Mouse (Mus musculus) ES-E14 (cell line): ENCODE measurements around the gene Plpp2. TPM values are rescaled to one million over a fixed set of nuclear protein-coding genes. Genes with fewer than 3 reads are reported as not detected.

ENCODE experiments used
- DNase-seq: peaks from one replicate; pipeline ENCODE4 v3.0.0-alpha.2; 2013; ENCODE audit warnings: low read depth, low spot score
- H3K27ac ChIP-seq: 2 replicates; pipeline ENCODE4 v1.5.1; 2012; ENCODE audit warnings: low read depth, mild to moderate bottlenecking, low read length, moderate library complexity, mixed read lengths; ENCODE audit not compliant: poor library complexity, insufficient read depth, severe bottlenecking
- H3K36me3 ChIP-seq: 2 replicates; pipeline ENCODE4 v1.6.1; 2012; ENCODE audit warnings: mild to moderate bottlenecking, low read length, moderate library complexity, mixed read lengths; ENCODE audit not compliant: control insufficient read depth, poor library complexity, insufficient read depth, severe bottlenecking
- H3K4me1 ChIP-seq, 2 experiments: fragments of 150-350 bp in 1 of 2; sonication (generic) in 1 of 2; 2 replicates each; pipeline ENCODE4 v1.6.1; 2012; ENCODE audit warnings: low read length in 2 of 2, mild to moderate bottlenecking in 1 of 2, mixed read lengths in 1 of 2; ENCODE audit not compliant: control insufficient read depth in 2 of 2, insufficient read depth in 2 of 2, poor library complexity in 1 of 2
- H3K4me3 ChIP-seq, 2 experiments: fragments of 150-350 bp in 1 of 2; sonication (generic) in 1 of 2; 2 replicates each; pipeline ENCODE4 v1.5.1; 2012; ENCODE audit warnings: low read length in 2 of 2, low read depth in 1 of 2, mild to moderate bottlenecking in 1 of 2, mixed read lengths in 1 of 2; ENCODE audit not compliant: insufficient read depth in 1 of 2, poor library complexity in 1 of 2, severe bottlenecking in 1 of 2
- H3K9ac ChIP-seq: 2 replicates; pipeline ENCODE4 v1.6.1; 2012; ENCODE audit warnings: low read depth, mild to moderate bottlenecking, low read length, mixed read lengths; ENCODE audit not compliant: poor library complexity, insufficient read depth, severe bottlenecking
- H3K9me3 ChIP-seq: fragments of 150-350 bp; sonication (generic); 2 replicates; pipeline ENCODE4 v1.6.1; 2012; ENCODE audit warnings: low read depth, mild to moderate bottlenecking, low read length; ENCODE audit not compliant: control insufficient read depth, insufficient read depth
- CHD2 ChIP-seq: IDR thresholded peaks from 2 replicates; pipeline ENCODE4 v1.6.1; 2014; ENCODE audit warnings: mild to moderate bottlenecking, low read depth, low read length, inconsistent platforms
- HCFC1 ChIP-seq: IDR thresholded peaks from 2 replicates; pipeline ENCODE4 v1.6.1; 2012; ENCODE audit warnings: low read length, inconsistent platforms, borderline replicate concordance; ENCODE audit not compliant: insufficient read depth
- MAFK ChIP-seq: IDR thresholded peaks from 2 replicates; pipeline ENCODE4 v1.6.1; 2014; ENCODE audit warnings: mild to moderate bottlenecking, low read depth, low read length, inconsistent platforms; ENCODE audit not compliant: insufficient read depth
- ZC3H11A ChIP-seq: IDR thresholded peaks from 2 replicates; pipeline ENCODE4 v1.6.1; 2012; ENCODE audit warnings: low read depth, mild to moderate bottlenecking, inconsistent platforms, low read length, borderline replicate concordance
- ZNF384 ChIP-seq: IDR thresholded peaks from 2 replicates; pipeline ENCODE4 v1.6.1; 2012; ENCODE audit warnings: low read depth, low read length, inconsistent platforms
- in situ Hi-C, 2 experiments: fragments of 600-800 bp; cut with MboI; formaldehyde crosslinking; loops; one replicate each; pipeline ENCODE4 v1.15.1; 2025; ENCODE audit warnings: low sequenced_read_pairs in 2 of 2, inconsistent platforms in 1 of 2; ENCODE audit not compliant: unreplicated experiment in 2 of 2
- total RNA-seq: library from RNA; depleted of rRNA; stranded (reverse); fragments of 300-350 nt; gene quantifications from 2 replicates; pipeline ENCODE4 v1.2.3, GENCODE M21; 2012

Gene Plpp2
- total RNA-seq, 1 experiment, result 27.2 TPM

DNA sequence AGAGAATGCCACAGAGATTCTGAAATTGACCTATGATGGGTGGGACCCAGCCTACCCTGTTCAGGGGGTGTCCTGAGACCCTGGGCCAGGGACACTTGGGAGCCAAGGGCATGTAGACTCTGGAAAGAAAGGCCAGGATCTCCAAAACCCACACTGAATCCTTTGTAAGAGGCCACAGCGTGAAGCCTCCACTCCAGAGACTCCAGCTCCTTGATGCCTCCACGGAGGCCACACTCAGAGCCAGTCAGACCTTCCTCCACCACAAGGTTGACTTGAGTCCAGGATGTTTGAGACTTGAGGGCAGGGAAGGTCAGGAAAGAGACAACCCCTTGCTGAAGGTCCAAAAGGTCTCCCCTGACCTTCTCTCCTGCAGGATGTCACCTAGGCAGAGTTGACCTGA lies 830 bp upstream of the Plpp2 start:
- H3K9me3 ChIP-seq, result no peaks in the 10 kb centered on the region
- H3K4me3 ChIP-seq, result no peak overlapping the region
- peaks cover 0 to 10% of the 10 kb centered on the region in 2 experiments; a peak in 2 of 4 replicates for H3K4me1 ChIP-seq
- no peak for DNase-seq
- no peaks in the 10 kb centered on the region; the same call in 1 of the 2 replicates for H3K36me3 ChIP-seq
- H3K27ac ChIP-seq, result no peak overlapping the region
- H3K9ac ChIP-seq, result no peak overlapping the region
- TF ChIP-seq ZNF384 (no peak), MAFK (no peak), HCFC1 (no peak), CHD2 (no peak), ZC3H11A (no peak)
- in situ Hi-C loops, result no loop called here

- H3K27ac ChIP-seq, result no peak overlapping the region
- no peak for DNase-seq
- H3K4me3 ChIP-seq, result peak overlapping the region; percentile 81 to 83
- no peaks in the 10 kb centered on the region; the same call in 1 of the 2 replicates for H3K36me3 ChIP-seq
- H3K9me3 ChIP-seq, result no peaks in the 10 kb centered on the region
- in situ Hi-C loops, result no loop called here
- peaks cover 0 to 10% of the 10 kb centered on the region in 2 experiments; a peak in 2 of 4 replicates for H3K4me1 ChIP-seq
- TF ChIP-seq MAFK (no peak), CHD2 (no peak), ZNF384 (no peak), HCFC1 (no peak), ZC3H11A (no peak)
- H3K9ac ChIP-seq, result peak overlapping the region; percentile 48
These were observed 918 bp downstream of the Plpp2 start for GRCm38 (mm10) chr10:79532678-79533077.

DNA sequence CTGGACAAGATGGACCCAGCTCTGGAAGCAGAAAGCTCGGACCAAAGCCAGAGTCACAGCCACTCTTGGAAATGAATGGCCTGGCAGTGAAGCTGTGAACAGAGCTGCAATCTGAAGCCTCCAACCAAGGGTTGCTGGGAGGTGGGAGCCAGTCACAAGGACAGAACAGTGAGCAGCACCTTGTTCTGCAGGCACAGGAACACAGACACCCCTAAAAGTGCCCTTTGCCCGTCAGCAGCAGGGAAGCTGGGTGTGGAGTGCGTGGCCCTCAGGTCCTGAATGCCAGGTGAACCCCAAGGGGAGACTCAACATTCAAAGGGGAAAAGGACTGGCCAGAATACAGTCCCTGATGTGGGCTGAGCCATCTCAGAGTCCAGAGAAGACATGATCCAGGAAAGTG lies 2.0 kb downstream of the Plpp2 start:
- no peak for DNase-seq

GRCm38 (mm10) chr10:79530721-79531120 lies 2.9 kb downstream of the Plpp2 start:
- in situ Hi-C loops, result no loop called here
- H3K9me3 ChIP-seq, result no peaks in the 10 kb centered on the region
- TF ChIP-seq HCFC1 (no peak), ZC3H11A (no peak), CHD2 (no peak), MAFK (no peak), ZNF384 (no peak)
- peaks cover 0 to 10% of the 10 kb centered on the region in 2 experiments; a peak in 2 of 4 replicates for H3K4me1 ChIP-seq
- no peak for DNase-seq
- H3K27ac ChIP-seq, result no peak overlapping the region
- H3K9ac ChIP-seq, result no peak overlapping the region
- H3K4me3 ChIP-seq, result no peak overlapping the region
- no peaks in the 10 kb centered on the region; the same call in 1 of the 2 replicates for H3K36me3 ChIP-seq

More for the DNA sequence above, 2.0 kb downstream of the Plpp2 start:
- no peaks in the 10 kb centered on the region; the same call in 1 of the 2 replicates for H3K36me3 ChIP-seq
- H3K27ac ChIP-seq, result no peak overlapping the region
- no peaks in the 10 kb centered on the region for H3K9me3 ChIP-seq
- TF ChIP-seq ZC3H11A (no peak), MAFK (no peak), ZNF384 (no peak), CHD2 (no peak), HCFC1 (no peak)
- H3K4me3 ChIP-seq, result no peak overlapping the region
- peaks cover 0 to 10% of the 10 kb centered on the region in 2 experiments; a peak in 2 of 4 replicates for H3K4me1 ChIP-seq
- in situ Hi-C loops, result no loop called here
- no peak overlapping the region for H3K9ac ChIP-seq

- in situ Hi-C loops, result no loop called here
- Histone ChIP-seq H3K4me3 (no peak overlapping the region), H3K9me3 (no peaks in the 10 kb centered on the region), H3K4me1 (peaks cover 0 to 10% of the 10 kb centered on the region in 2 experiments; a peak in 2 of 4 replicates), H3K27ac (no peak overlapping the region), H3K36me3 (no peaks in the 10 kb centered on the region; the same call in 1 of the 2 replicates), H3K9ac (no peak overlapping the region)
- DNase-seq, result no peak
- no peak for TF ChIP-seq ZNF384
- TF ChIP-seq MAFK, result no peak
These were observed 3.4 kb downstream of the Plpp2 start for GRCm38 (mm10) chr10:79530241-79530640.
